Comparison of ENCODE assay signal across 8 mouse cellular contexts in the genomic region with DNA sequence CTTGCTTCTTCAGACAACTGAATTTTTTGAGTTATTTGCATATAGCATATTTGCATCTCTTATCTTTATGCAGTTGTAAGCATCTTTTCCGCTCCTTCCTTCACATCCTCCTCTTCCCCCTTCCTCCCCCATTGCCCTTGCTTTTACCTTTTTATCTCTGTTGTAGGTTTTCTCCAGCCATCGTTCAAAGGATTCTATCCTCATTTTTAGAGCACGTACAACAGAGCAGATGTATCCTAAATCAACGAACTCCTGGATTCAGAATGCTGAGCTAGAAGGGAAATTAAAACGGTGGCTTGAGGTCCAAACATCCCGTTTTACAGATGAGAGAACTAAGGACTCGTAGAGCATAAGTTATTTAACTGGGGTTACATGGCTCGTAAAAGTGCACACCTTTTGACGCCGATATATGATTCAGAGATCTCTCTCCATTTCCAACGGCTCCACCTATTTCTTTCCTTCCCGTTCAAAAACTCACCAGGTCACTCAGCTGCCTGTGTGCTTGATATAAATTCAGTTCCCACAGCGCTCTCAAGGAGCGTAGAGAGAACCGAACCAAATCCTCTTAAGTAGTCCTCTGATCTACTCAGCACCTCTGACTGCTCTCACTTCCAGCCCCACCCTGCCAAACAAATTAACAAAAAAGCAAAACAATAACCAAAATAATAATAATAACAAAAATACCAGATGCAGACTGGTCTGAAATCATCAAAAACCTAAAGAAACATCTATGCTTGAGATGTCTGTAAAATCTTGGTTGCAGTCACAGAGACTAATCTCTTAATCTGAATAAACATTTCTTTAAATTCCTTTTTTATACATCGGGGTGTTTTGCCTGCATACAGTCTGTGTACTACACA. TPM values are rescaled to one million over a fixed set of nuclear protein-coding genes. Genes with fewer than 3 reads are reported as not detected.
DNase-seq lines count a peak whose midpoint lies in the region; ATAC-seq and TF ChIP-seq lines count a peak whose summit lies in the region.

No protein-coding gene starts in this region.

- H3K4me2 ChIP-seq in forebrain, embryonic 12.5 days: peak overlapping the region; percentile 58
- H3K4me2 ChIP-seq in liver, embryonic 13.5 days: peak overlapping the region; percentile 85
- H3K4me2 ChIP-seq in stomach, postnatal 0 days (replicated peaks; ENCODE audit: low read depth): peak overlapping the region; percentile 67

- H3K4me1 ChIP-seq in erythroblast, embryonic 14.5 days (ENCODE audit: control insufficient read depth): peaks cover 30% of the 10 kb centered on the region
- H3K4me1 ChIP-seq in forebrain, embryonic 12.5 days: peaks cover 17% of the 10 kb centered on the region
- H3K4me1 ChIP-seq in liver, embryonic 13.5 days (replicated peaks): peaks cover 35% of the 10 kb centered on the region
- H3K4me1 ChIP-seq in stomach, postnatal 0 days (replicated peaks; ENCODE audit: control insufficient read depth, insufficient read depth): no peaks in the 10 kb centered on the region

- peak; percentile 50 for DNase-seq in CD4-positive helper T cell, adult 2 months (ENCODE audit: low read depth, low spot score)
- no peak for DNase-seq in liver, embryonic 13.5 days
- no peak for DNase-seq in stomach, postnatal 0 days (ENCODE audit: low spot score)
- no peak for DNase-seq in left cerebral cortex, postnatal 36 days (ENCODE audit: low spot score in 2 of 2)
- DNase-seq in right cerebral cortex, postnatal 14 days: no peak

- no peak for TF ChIP-seq EP300 in stomach, postnatal 0 days (optimal IDR thresholded peaks at IDR 0.05)

- no peak for TF ChIP-seq CTCF in stomach, postnatal 0 days (IDR thresholded peaks at IDR 0.05; ENCODE audit: low read depth)

- H3K27ac ChIP-seq in forebrain, embryonic 12.5 days: peak overlapping the region; percentile 94
- H3K27ac ChIP-seq in liver, embryonic 13.5 days: peak overlapping the region; percentile 43; the same call in 1 of the 2 replicates
- H3K27ac ChIP-seq in stomach, postnatal 0 days (replicated peaks): no peak overlapping the region

- intact Hi-C loops in left cerebral cortex, postnatal 36 days (cut with DNase I): loop anchor here (5.0 kb wide), 1 partner anchor 55 kb away; no protein-coding TSS in a partner anchor

- H3K9me3 ChIP-seq in erythroblast, embryonic 14.5 days (ENCODE audit: control insufficient read depth, low read length): no peaks in the 10 kb centered on the region
- no peaks in the 10 kb centered on the region for H3K9me3 ChIP-seq in forebrain, embryonic 12.5 days
- no peaks in the 10 kb centered on the region for H3K9me3 ChIP-seq in liver, embryonic 13.5 days (replicated peaks)
- no peaks in the 10 kb centered on the region for H3K9me3 ChIP-seq in stomach, postnatal 0 days (ENCODE audit: control insufficient read depth, low read length)

- peak overlapping the region; percentile 64 for H3K9ac ChIP-seq in forebrain, embryonic 12.5 days
- H3K9ac ChIP-seq in liver, embryonic 13.5 days: peak overlapping the region; percentile 97
- H3K9ac ChIP-seq in stomach, postnatal 0 days (ENCODE audit: low read length): peak overlapping the region; percentile 41

- 17% methylated on average over 16 of the region's 16 CpGs for WGBS in forebrain, embryonic 12.5 days
- WGBS in liver, embryonic 13.5 days (ENCODE audit: insufficient replicate concordance): 29% methylated on average over 16 of the region's 16 CpGs
- WGBS in stomach, postnatal 0 days: 18% methylated on average over 16 of the region's 16 CpGs

- no peak for ATAC-seq in erythroblast, adult 5-6 weeks (replicated peaks; ENCODE audit: low FRiP score, poor library complexity, severe bottlenecking)
- no peak for ATAC-seq in forebrain, embryonic 12.5 days (ENCODE audit: low FRiP score)
- no peak for ATAC-seq in liver, embryonic 13.5 days (ENCODE audit: low read depth)
- no peak for ATAC-seq in stomach, postnatal 0 days (ENCODE audit: low FRiP score, low TSS enrichment)

- peak overlapping the region; percentile 89 for H3K4me3 ChIP-seq in erythroblast, embryonic 14.5 days (replicated peaks)
- peak overlapping the region; percentile 99 for H3K4me3 ChIP-seq in forebrain, embryonic 12.5 days (replicated peaks)
- H3K4me3 ChIP-seq in liver, embryonic 13.5 days (replicated peaks): peak overlapping the region; percentile 98
- peak overlapping the region; percentile 96 for H3K4me3 ChIP-seq in stomach, postnatal 0 days (ENCODE audit: low read depth, low read length)

- no peaks in the 10 kb centered on the region; the same call in 1 of the 2 replicates for H3K36me3 ChIP-seq in erythroblast, embryonic 14.5 days (ENCODE audit: control insufficient read depth)
- H3K36me3 ChIP-seq in forebrain, embryonic 12.5 days (replicated peaks): no peaks in the 10 kb centered on the region
- no peaks in the 10 kb centered on the region for H3K36me3 ChIP-seq in liver, embryonic 13.5 days
- H3K36me3 ChIP-seq in stomach, postnatal 0 days (ENCODE audit: control insufficient read depth, insufficient read depth, low read length): no peaks in the 10 kb centered on the region

- H3K27me3 ChIP-seq in erythroblast, embryonic 14.5 days (ENCODE audit: control insufficient read depth): no peaks in the 10 kb centered on the region
- H3K27me3 ChIP-seq in forebrain, embryonic 12.5 days: no peaks in the 10 kb centered on the region
- no peaks in the 10 kb centered on the region for H3K27me3 ChIP-seq in liver, embryonic 13.5 days
- no peaks in the 10 kb centered on the region for H3K27me3 ChIP-seq in stomach, postnatal 0 days (ENCODE audit: control insufficient read depth, insufficient read depth, low read length)

RNA-seq across cellular contexts. Expression of gene Cpsf6, which starts 2.2 kb away (rescaled TPM):
- 14.4 and 14.8 TPM in 2 replicates for polyA plus RNA-seq in erythroblast, embryonic 14.5 days (2012)
- 37.6 and 47.7 TPM in 2 replicates for total RNA-seq in erythroblast, adult 5-6 weeks (2015; ENCODE audit: low replicate concordance)
- 36.5 and 47.0 TPM in 2 replicates for total RNA-seq in erythroblast, adult 5-6 weeks (2017; ENCODE audit: low replicate concordance)
- polyA plus RNA-seq in forebrain, embryonic 12.5 days (2016; fragmentation: Nextera tagmentation; extraction: Ambion mirVana): 301 and 313 TPM in 2 replicates
- polyA plus RNA-seq in liver, embryonic 13.5 days (2015; fragmentation: Nextera tagmentation; extraction: Ambion mirVana): 69.2 and 87.2 TPM in 2 replicates
- 52.5 and 53.6 TPM in 2 replicates for polyA plus RNA-seq in stomach, postnatal 0 days (2015; fragmentation: Nextera tagmentation; extraction: Ambion mirVana)
- total RNA-seq in left cerebral cortex, postnatal 36 days (2021): 100 to 1,000 TPM in 1 of 2 experiments, 10 to 100 TPM in 1; 94.5 to 120 TPM

Comparison
In these comparisons a context has a peak if more than half of its experiments do, and no peak if none do; other contexts are left out.
1. H3K9ac ChIP-seq: peak in every context shown above with its lines; median percentile 97 in liver, embryonic 13.5 days; 64 in forebrain, embryonic 12.5 days; 41 in stomach, postnatal 0 days.